Mouse (Mus musculus): ENCODE data around the gene Htra3.

GRCm38 (mm10) chr5:35645938-35646493 lies 33.6 kb downstream of the Htra3 start:
- no peak for TF ChIP-seq CTCF (IDR thresholded peaks at IDR 0.05 in 2 of 3, conservative IDR thresholded peaks at IDR 0.05 in 1 of 3; ENCODE audit: control insufficient read depth in 1 of 3, insufficient read depth in 1 of 3, low read depth in 2 of 3, low read length in 3 of 3, poor library complexity in 1 of 3, severe bottlenecking in 1 of 3)
- no peak for TF ChIP-seq SIN3A (IDR thresholded peaks at IDR 0.05; ENCODE audit: low read length)
- TF ChIP-seq ZC3H11A (IDR thresholded peaks at IDR 0.05; ENCODE audit: low read depth, low read length), result no peak
- no peak for TF ChIP-seq HCFC1 (IDR thresholded peaks at IDR 0.05; ENCODE audit: low read depth, low read length)
- no peak for TF ChIP-seq ELF1 (IDR thresholded peaks at IDR 0.05; ENCODE audit: low read depth, low read length)
- TF ChIP-seq GATA1 (IDR thresholded peaks at IDR 0.05; ENCODE audit: low read depth, low read length), result no peak
- no peak for TF ChIP-seq USF1 (IDR thresholded peaks at IDR 0.05; ENCODE audit: low read depth, low read length)
- no peak for TF ChIP-seq POLR2A (IDR thresholded peaks at IDR 0.05; ENCODE audit: control insufficient read depth in 1 of 2, insufficient read depth in 1 of 2, low read depth in 1 of 2, low read length in 2 of 2, poor library complexity in 1 of 2)

Measured in MEL (cell line).